Mouse (Mus musculus) common myeloid progenitor, adult 5-6 weeks (primary cell): ENCODE data around the gene She. TPM values are rescaled to one million over a fixed set of nuclear protein-coding genes. Genes with fewer than 3 reads are reported as not detected.

Experiments used
- ATAC-seq: replicated peaks from 2 replicates; pipeline ENCODE4 v1.8.0; 2016; ENCODE audit warnings: low read depth, mild to moderate bottlenecking, moderate TSS enrichment, inconsistent platforms; ENCODE audit not compliant: poor library complexity, severe bottlenecking
- total RNA-seq: library from RNA; stranded (forward); fragments of 200-1000, 187-1606 nt; gene quantifications from 2 replicates; pipeline ENCODE4 v1.2.3, GENCODE M21; 2017

The She gene
- total RNA-seq, 1 experiment from 2014 or later = 0.05 TPM

DNA sequence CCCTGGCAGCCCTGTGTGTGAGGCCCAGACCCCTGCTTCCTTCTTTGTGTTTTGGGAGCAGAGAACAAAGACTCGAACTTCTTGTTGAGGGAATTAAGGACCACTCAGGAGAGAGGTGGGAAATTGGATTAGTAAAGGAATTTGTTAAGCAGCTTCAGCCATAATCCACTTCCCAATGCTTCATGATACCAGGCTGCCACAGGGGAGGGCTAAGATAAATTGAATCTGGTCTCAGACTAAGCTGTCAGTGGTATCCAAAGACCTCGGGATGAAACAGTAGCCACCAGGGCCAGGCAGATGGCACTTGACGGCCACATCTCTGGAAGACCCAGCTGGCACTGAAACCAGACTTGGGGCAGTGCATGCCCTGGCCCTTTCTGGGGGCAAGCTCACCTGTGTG, 47.3 kb downstream of the She start:
- ATAC-seq = no peak

DNA sequence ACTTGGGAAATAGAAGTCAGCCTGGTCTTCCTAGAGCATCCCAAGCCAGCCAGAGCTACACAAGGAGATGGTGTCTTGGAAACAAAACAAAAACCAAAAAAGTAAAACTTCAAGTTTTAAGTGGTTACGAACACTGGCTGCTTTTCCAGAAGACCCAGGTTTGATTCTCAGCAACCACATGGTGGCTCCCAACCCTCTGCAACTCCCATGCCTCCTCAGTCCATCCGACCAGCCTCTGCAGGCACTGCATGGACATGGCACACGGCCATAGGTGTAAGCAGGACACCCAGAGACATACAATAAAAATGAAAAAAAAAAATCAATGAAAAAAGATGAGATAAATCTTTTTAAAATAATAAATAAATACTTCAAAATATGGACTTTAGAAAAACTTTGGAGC, 48.2 kb downstream of the She start:
- ATAC-seq = no peak

DNA sequence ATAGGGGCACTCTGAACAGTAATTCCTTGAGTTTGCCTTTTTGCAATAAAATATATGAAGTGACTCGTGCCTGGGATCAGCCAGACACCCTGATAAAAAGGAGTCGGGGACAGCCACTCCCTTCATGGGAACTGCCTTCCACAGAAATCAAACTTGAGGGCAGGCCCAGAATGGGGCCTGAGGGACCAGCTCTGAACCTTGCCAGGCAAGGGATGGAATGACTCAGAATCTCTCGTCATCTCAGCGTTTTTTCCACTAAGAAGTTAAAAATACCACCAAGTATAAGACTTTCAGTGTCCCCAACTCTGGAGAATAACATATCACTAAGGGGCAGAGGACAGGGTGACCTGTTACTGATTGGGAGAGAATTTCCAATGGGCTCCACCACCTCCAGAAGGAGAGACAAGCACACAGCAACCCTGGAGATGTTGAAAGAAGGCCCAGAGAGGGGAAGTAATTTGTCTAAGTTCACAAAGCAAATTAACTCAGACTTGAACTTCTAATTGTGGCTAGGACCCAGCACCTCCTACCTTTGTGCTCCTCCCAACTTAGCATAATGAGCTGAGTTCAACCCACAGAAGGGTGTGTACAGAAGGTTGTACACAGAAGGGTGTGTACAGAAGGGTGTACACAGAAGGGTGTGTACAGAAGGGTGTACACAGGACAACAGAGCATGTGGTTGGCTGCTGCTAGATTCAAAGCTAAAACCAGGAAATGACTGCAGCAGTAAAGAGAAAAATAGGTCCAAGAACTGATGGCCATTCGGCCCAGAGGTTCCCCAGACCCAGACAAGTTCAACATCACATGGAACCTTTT, 49.1 kb downstream of the She start:
- ATAC-seq = no peak

DNA sequence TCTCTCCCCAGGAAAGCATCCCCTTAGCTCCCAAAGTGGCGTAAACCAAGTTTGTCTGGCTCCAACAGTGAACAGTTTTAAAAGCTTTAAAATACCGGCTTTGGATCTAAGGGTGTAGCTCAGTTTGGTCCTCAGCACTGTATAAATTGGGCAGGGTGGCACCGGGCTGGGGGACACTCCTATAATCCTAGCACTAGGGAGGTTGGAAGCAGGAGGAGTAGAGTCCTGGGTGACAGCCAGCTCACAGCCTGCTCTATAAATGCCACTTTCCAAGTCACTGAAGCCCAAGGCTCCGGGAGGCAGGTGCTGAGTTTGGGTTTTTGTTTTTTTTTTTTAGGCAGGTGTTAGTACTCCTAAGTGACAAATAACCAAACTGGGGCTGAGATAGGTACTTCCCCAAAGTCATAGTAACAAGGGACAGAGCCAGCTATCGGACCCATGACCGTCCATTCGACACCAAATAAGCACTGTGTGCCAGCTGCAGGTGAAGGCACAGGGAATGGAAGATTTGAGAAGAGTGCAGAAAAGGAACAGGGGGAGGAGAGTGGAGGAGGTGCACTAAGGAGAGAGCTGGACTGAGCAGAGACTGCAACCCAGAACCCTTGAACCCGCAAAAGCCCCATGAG, 51.5 kb downstream of the She start:
- ATAC-seq = no peak

DNA sequence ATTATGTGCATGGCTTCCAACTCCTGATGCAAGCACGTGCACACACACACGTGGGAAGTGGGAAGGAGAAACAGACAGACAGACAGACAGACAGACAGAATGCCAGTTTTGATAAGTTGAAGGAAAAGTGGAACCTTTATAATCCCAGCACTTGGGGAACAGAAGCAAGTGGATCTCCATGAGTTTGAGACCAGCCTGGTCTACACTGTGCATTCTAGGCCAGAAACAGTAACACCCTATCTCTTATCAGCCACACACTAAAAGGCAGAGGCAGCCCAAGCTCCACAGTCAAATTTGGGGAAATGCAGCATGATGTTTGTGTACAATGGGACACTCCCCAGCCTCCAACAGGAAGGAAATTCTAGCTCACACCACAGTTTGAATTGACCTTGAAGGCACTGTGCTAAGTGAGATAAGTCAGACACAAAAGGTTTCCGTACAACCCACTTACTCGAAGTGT, 52.4 kb downstream of the She start:
- ATAC-seq = peak; percentile 55

DNA sequence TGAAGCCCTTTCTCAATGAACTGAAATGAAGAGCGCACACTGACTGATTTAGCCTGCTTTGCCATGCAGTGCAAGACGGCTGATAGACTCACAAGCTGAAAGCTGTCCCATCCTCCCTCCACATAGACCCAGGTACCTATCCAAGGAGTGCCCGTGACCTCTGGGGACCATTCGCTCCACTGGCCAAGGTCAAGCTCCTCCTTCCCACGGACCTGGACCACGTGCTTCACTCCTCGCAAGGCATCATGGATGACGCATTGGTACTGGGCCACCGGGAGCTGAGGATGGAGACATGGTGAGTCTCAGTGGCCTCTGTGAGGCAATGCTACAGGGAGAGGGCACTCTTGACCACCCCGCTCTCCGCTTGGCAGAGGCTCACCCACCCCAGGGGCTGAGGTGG, 54.6 kb downstream of the She start:
- no peak for ATAC-seq

DNA sequence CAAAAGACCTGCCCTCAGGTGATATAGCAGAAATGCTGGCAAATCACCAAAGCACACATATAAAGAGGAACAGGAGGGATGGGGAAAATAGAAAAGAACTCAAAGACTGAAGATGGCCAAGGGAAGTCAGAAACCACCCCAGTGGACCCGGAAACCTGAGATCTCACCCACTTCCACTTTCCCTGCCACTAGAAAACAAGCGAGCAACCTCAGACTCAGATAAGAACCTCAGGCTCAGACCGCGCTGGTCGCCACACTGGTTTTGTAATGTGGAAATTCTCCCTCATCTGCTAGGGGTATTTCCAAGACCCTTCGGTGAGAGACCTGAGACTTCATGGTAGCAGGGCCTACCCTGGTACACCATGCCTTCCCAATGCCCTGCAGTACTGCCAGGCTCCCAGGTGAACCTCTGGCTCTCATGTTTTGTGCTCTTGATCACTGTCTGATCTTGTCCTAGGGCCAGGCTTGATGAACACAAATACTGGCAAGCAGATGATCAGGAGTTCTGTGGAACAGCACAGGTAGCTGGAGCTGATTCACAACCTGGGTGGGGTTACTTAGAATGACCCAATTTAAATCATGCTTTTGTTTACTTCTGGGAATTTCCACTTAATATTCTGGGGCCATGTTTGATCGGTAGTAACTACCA, 56.5 kb downstream of the She start:
- ATAC-seq = peak; percentile 79

DNA sequence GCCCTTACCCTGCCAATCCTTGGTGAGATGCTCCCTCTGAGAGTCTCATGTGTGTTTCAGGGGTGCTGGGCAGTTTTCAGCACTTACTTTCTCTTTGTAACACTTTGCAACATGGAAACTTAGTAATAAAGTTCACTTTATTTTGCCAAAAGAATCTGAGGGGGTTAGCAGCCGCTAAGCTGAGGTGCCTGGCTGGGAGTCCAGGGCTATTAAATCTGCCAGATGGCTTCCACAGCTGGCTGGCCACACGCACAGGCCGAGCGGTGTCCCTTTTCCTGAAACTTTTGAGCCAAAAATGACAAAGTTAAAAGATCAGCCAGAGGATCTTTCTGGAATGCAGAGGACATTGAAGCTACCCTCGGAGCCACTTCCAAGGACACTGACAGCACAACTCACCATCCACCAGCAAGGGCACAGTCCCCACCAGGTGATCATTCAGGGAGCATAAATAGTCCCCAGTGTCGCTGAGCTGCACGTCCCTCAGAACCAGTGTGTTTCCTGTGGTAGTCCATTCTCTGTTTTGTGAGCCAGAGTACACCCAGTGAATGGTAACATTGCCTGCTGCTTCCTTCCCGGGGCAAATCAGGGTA, 58.8 kb downstream of the She start:
- ATAC-seq = no peak

DNA sequence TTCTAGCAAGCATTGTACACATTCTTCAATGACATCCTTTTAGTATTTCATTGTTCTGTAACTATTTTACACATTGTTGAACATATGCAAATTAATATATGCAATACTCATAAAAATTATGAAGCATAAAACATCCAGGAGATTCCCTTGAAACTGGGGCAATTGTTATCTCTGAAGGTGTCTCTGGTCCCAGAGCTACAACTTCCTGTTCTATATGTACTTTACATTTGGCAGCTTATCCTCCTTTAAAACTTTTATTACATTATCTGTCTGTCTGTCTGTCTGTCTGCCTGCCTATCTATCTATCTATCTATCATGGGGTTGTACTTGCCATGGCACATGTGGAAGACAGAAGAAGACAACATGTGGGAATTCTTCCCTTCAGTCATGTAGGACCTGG, 60.5 kb downstream of the She start:
- no peak for ATAC-seq

DNA sequence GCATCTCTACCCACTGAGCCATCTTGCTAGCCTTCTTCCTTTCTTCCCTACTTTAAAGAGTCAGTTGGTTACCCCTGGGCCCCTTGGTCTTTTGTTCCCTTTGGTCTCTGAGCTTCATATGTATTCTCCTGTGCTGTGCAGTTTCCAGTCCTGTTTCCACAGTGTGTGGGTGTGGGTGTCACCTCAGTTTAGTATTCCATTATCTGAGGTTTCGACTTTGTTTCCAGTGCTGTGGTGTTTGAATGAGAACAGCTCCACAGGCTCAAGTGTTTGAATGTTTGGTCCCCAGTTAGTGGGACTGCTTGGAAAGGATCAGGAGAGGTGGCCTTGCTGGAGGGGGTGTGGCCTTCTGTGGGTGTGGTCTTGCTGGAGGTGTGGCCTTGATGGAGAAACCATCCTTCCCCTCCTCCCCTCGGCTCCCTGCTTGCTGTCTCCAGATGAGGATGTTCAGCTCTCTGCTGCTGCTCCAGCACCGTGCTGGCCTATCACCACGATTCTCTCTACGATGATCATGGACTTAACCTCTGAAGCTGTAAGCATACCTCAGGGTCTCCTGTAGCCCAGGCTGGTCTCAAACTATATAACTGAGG, 61.4 kb downstream of the She start:
- ATAC-seq = no peak

DNA sequence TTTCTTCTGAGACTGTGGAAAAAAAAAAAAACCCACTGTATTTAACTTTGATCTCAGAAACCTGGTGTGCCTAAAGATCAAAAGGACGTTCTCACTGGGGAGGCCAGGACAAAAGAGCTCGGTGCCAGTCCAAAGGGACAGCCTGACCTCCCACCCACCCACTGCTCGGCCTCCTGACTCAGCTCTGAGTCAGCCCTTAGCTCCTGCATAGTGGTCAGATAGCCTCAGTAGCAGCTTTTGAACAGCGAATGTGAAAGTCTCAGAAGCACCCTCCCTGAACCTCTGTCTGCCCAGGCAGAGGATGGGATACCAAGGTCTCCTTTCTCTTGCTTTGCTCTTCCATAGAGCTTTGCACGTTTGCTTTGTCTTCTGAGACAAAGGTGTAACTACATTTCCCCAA, 65.4 kb downstream of the She start:
- ATAC-seq = no peak

DNA sequence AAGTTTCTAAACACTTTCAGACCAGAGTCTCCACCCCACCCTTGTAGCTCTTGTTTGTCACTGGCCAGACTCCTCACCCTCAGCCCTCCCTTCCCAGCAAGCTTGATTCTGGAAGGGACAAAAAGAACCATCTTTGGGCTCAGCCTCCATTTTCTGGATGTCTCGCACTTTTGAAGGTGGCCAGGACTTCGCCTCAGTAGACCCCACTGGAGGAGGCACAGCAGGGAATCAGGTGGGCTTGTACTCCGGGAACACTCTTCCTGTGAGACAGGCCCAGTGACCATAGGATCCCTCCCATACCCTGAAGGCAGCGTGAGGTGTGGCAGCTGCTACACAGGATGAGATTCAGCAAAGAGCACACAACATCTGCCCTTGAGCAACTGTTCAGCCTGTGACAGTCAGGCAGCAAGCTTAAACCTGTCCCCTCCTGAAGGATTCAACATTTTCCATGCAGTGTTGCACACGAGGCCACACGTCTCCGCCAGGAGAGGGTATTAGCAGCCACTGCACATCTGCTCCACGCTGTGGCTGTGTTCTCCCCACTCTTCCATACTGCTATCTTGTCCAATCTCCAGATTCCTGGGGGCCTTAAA, 66.1 kb downstream of the She start:
- no peak for ATAC-seq

DNA sequence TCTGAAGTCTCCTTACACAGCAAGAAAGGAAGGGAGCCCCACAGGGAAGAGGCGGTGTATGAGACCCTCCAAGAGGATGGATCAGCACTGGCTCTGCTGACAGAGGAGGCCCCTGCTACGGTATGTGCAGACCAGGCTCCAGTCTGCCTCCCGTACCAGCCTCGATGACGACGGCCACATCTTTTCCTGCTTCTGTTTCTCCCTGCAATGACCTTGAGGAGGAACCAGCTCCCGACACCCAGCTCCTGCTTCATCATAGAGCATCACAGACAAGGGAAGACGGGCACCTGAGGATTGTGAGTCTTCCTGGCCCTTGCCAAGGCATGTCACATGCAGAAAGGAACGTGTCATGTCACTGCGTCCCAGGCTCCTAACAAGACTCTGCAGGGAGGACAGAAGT, 66.8 kb downstream of the She start:
- no peak for ATAC-seq

DNA sequence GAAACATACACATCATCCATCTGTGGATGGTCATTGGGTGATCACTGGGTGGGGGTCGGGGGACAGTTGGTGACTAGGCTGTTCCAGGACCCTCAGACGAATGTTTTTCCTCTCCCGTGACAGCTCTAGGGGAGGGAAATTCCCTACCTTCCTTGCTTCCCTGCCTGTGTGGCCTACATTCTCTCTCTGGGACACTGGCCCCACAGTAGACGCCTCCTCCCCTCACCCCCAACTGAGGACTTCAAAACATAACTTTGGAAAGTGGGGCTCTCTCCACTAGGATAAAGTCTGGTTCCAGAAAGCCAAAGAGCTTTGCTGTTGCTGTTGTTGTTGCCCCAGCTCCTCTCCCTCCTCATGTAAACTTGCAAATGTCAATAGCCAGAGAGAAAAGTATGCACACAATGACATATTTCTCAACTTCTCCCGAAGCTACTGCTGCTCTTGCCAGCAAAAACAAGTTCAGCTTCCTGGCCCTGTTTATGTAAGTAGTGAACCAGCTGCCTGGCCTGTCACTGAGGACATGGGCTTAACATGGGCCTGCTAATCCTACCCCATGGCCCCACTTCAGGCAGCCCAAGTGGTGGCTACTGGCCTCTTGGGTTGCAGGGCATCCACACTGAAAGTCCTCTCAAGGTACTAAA, 67.8 kb downstream of the She start:
- no peak for ATAC-seq

DNA sequence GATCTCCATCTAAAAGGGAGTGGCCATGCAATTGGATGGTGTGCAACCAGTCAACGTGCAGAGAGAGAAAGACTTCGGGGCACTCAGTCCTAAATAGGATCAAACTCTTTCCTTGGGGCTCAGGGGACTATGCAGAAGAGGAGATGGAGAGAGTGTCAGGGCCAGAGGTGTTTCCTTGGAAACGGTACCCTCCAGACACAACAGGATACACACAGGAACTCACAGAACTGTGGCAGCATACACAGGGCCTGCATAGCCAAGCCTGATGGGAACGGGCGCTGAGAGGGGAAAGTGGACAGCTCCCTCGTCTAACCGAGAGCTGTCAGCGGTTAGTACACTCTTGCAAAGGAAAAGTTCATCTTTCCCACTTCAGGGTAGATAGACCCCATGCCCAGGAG, 68.3 kb downstream of the She start:
- 0 out of 2 replicates have a peak, but pooled peaks have one; percentile 11 for ATAC-seq

DNA sequence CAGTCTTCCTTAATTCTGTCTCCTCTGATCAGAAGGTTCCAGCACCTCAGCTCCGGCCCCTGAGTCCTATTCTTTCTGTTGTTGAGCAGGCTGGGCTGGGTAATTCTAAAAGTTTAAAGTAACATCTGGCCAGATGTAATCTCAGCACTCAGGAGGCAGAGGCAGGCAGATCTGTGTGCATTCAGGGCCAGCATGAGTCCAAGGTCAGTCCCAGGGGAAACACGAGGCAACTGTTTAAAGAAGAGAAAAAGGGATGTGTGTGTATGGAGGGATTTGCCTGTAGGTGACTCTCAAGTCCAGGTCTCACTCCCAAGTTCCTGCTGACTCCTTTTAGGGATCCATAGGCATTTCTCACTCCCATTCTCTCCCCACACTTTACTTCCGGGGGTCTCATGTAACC, 76.7 kb downstream of the She start:
- no peak for ATAC-seq
